16 mouse cellular contexts compared by ENCODE assay signal in genomic region chr10:86455296-86456055, GRCm38 (mm10). TPM values are rescaled to one million over a fixed set of nuclear protein-coding genes. Genes with fewer than 3 reads are reported as not detected.
DNase-seq lines count a peak whose midpoint lies in the region; ATAC-seq and TF ChIP-seq lines count a peak whose summit lies in the region.
"Had no signal": no experiment of that assay in that cellular context is flagged by ENCODE, and none has a peak within 500 bp of the region (broad histone marks: within the 10 kb centered on the region; RNA-seq: fewer than 3 reads in every experiment).

No protein-coding gene starts in this region.

- no peak overlapping the region for H3K4me3 ChIP-seq in heart, adult 2 months
- no peak overlapping the region for H3K4me3 ChIP-seq in heart, embryonic 11.5 days (ENCODE audit: low read depth, low read length)
- no peak overlapping the region for H3K4me3 ChIP-seq in midbrain, embryonic 10.5 days
- no peak overlapping the region for H3K4me3 ChIP-seq in midbrain, embryonic 16.5 days (ENCODE audit: low read depth, low read length)
- H3K4me3 ChIP-seq: erythroblast, embryonic 14.5 days; megakaryocyte, embryonic 14.5 days had no signal

- no peaks in the 10 kb centered on the region for H3K79me2 ChIP-seq in heart, adult 2 months (replicated peaks; ENCODE audit: control insufficient read depth, insufficient read depth, low read length)

- intact Hi-C loops in heart, adult 2 months (cut with DNase I): loop anchor here (5.0 kb wide), 1 partner anchor 113 kb away; no protein-coding TSS in a partner anchor
- intact Hi-C loops in heart, postnatal 14 days (cut with DNase I): no loop called here

- H3K9ac ChIP-seq in heart, adult 2 months (ENCODE audit: low read depth, low read length): no peak overlapping the region
- H3K9ac ChIP-seq in heart, embryonic 11.5 days (ENCODE audit: low read depth, low read length): no peak overlapping the region
- no peak overlapping the region for H3K9ac ChIP-seq in midbrain, embryonic 16.5 days (ENCODE audit: low read depth, low read length)

- no peaks in the 10 kb centered on the region for H3K36me3 ChIP-seq in heart, adult 2 months (ENCODE audit: control insufficient read depth, insufficient read depth, low read length)
- H3K36me3 ChIP-seq in heart, embryonic 11.5 days (ENCODE audit: control insufficient read depth, insufficient read depth, low read length): no peaks in the 10 kb centered on the region
- no peaks in the 10 kb centered on the region for H3K36me3 ChIP-seq in midbrain, embryonic 10.5 days
- 0 out of 2 replicates have a peak, but pooled peaks cover under 1% of the 10 kb centered on the region for H3K36me3 ChIP-seq in midbrain, embryonic 16.5 days (ENCODE audit: control insufficient read depth, insufficient read depth, low read length)

- no peak for TF ChIP-seq CTCF in heart, adult 2 months (IDR thresholded peaks at IDR 0.05)

- TF ChIP-seq EP300 in heart, adult 2 months (IDR thresholded peaks at IDR 0.05; ENCODE audit: insufficient read depth, low read depth, low read length): 0 out of 2 replicates have a peak, but pooled peaks have one; percentile 44

- H3K9me3 ChIP-seq in heart, embryonic 11.5 days (replicated peaks; ENCODE audit: control insufficient read depth, low read length): no peaks in the 10 kb centered on the region
- H3K9me3 ChIP-seq in midbrain, embryonic 10.5 days (replicated peaks): no peaks in the 10 kb centered on the region
- H3K9me3 ChIP-seq in midbrain, embryonic 16.5 days (replicated peaks; ENCODE audit: control insufficient read depth, low read length, poor library complexity, severe bottlenecking): no peaks in the 10 kb centered on the region
- H3K9me3 ChIP-seq: megakaryocyte, embryonic 14.5 days had no signal

- ATAC-seq in heart, embryonic 11.5 days (replicated peaks; ENCODE audit: insufficient number of reproducible peaks, low FRiP score, low TSS enrichment): no peak
- no peak for ATAC-seq in midbrain, embryonic 16.5 days
- ATAC-seq: forebrain, embryonic 16.5 days had no signal

- peaks cover 2% of the 10 kb centered on the region for H3K4me1 ChIP-seq in heart, adult 2 months (ENCODE audit: control insufficient read depth, insufficient read depth, low read length)
- peaks cover 7% of the 10 kb centered on the region; the same call in 1 of the 2 replicates for H3K4me1 ChIP-seq in heart, embryonic 11.5 days (ENCODE audit: control insufficient read depth, insufficient read depth, low read length)
- H3K4me1 ChIP-seq in midbrain, embryonic 10.5 days: peaks cover 51% of the 10 kb centered on the region
- H3K4me1 ChIP-seq in midbrain, embryonic 16.5 days (ENCODE audit: control insufficient read depth, insufficient read depth, low read length): no peaks in the 10 kb centered on the region; the same call in 1 of the 2 replicates
- H3K4me1 ChIP-seq: megakaryocyte, embryonic 14.5 days had no signal

- H3K27ac ChIP-seq in heart, adult 2 months: no peak overlapping the region
- no peak overlapping the region for H3K27ac ChIP-seq in heart, embryonic 11.5 days (ENCODE audit: low read depth, low read length)
- H3K27ac ChIP-seq in midbrain, embryonic 10.5 days (replicated peaks): peak overlapping the region; percentile 68
- H3K27ac ChIP-seq in midbrain, embryonic 16.5 days (ENCODE audit: low read length): no peak overlapping the region

- TF ChIP-seq POLR2A in heart, adult 2 months (IDR thresholded peaks at IDR 0.05; ENCODE audit: insufficient read depth, low read depth, low read length): no peak

- 57% methylated on average over 5 of the region's 5 CpGs for WGBS in heart, adult 2 months
- 43% methylated on average over 5 of the region's 5 CpGs for WGBS in heart, embryonic 11.5 days (ENCODE audit: insufficient replicate concordance)
- 69% methylated on average over 5 of the region's 5 CpGs for WGBS in midbrain, embryonic 10.5 days
- 65% methylated on average over 5 of the region's 5 CpGs for WGBS in midbrain, embryonic 16.5 days

- no peak overlapping the region for H3K4me2 ChIP-seq in heart, embryonic 11.5 days
- no peak overlapping the region for H3K4me2 ChIP-seq in midbrain, embryonic 16.5 days (ENCODE audit: low read length)

- no peaks in the 10 kb centered on the region for H3K27me3 ChIP-seq in heart, adult 2 months (ENCODE audit: control insufficient read depth, insufficient read depth, low read length)
- H3K27me3 ChIP-seq in heart, embryonic 11.5 days (ENCODE audit: control insufficient read depth, insufficient read depth, low read length): no peaks in the 10 kb centered on the region
- H3K27me3 ChIP-seq in midbrain, embryonic 10.5 days (ENCODE audit: low read depth, poor library complexity, severe bottlenecking): no peaks in the 10 kb centered on the region; the same call in 1 of the 2 replicates
- no peaks in the 10 kb centered on the region for H3K27me3 ChIP-seq in midbrain, embryonic 16.5 days (ENCODE audit: control insufficient read depth, insufficient read depth, low read depth, low read length)

- peak; percentile 46 to 50 for DNase-seq in heart, adult 2 months
- DNase-seq in midbrain, embryonic 10.5 days (ENCODE audit: low spot score): no peak
- DNase-seq in heart, postnatal 14 days: peak; percentile 50 to 58
- DNase-seq in thymus, postnatal 14 days: no peak
- no peak for DNase-seq in right cerebral cortex, postnatal 25 days
- DNase-seq: cerebellum, adult 8-10 months; embryo, embryonic 11 days; layer of hippocampus, adult 9-11 months had no signal

RNA-seq across cellular contexts. Expression of gene Syn3, which starts 43.2 kb away (rescaled TPM):
- total RNA-seq in heart, adult 2 months (2021): under 1 TPM; 0.31 to 0.75 TPM
- polyA plus RNA-seq in heart, adult 2 months (2012; rRNA removed): 0.29 and 0.41 TPM in 2 replicates
- polyA plus RNA-seq in heart, embryonic 11.5 days (2014; fragmentation: Nextera tagmentation; extraction: Ambion mirVana): 0.99 and 1.3 TPM in 2 replicates
- 3.0 and 5.3 TPM in 2 replicates for polyA plus RNA-seq in midbrain, embryonic 10.5 days (2016; fragmentation: Nextera tagmentation; extraction: Ambion mirVana)
- 33.2 and 34.0 TPM in 2 replicates for polyA plus RNA-seq in midbrain, embryonic 16.5 days (2015; fragmentation: Nextera tagmentation; extraction: Ambion mirVana)
- total RNA-seq in heart, postnatal 14 days (2021): under 1 TPM; 0.32 to 0.36 TPM
- total RNA-seq: MEL; monocyte, adult 5-6 weeks; neutrophil, adult 5-6 weeks had no signal
- polyA plus RNA-seq: erythroblast, embryonic 14.5 days had no signal

Comparison
In these comparisons a context has a peak if more than half of its experiments do, and no peak if none do; other contexts are left out.
1. DNase-seq: peak in heart, adult 2 months (2 of 2) and heart, postnatal 14 days (2 of 2); none in midbrain, embryonic 10.5 days (single experiment), thymus, postnatal 14 days (single experiment) and right cerebral cortex, postnatal 25 days (single experiment).